Mouse (Mus musculus) embryonic facial prominence, embryonic 14.5 days (tissue): Measurements from ENCODE around the gene Sptssa. TPM values are rescaled to one million over a fixed set of nuclear protein-coding genes. Genes with fewer than 3 reads are reported as not detected.

ENCODE experiments used
- ATAC-seq: fragments of 200-750 bp; cut with Nextera tagmentation; 2 replicates; pipeline ENCODE4 v1.8.0; 2017; ENCODE audit warnings: low read depth, moderate number of reproducible peaks, moderate TSS enrichment
- DNase-seq: peaks from one replicate; pipeline ENCODE4 v3.0.0-alpha.2; 2015; ENCODE audit warnings: low spot score
- H3K27ac ChIP-seq: fragments of 300-500 bp; sonication (generic); replicated peaks from 2 replicates; pipeline ENCODE4 v1.5.1; 2014; ENCODE audit warnings: low read depth, mild to moderate bottlenecking, low read length, moderate library complexity
- H3K27me3 ChIP-seq: fragments of 300-500 bp; sonication (generic); replicated peaks from 2 replicates; pipeline ENCODE4 v1.6.1; 2014; ENCODE audit warnings: low read length; ENCODE audit not compliant: control insufficient read depth, insufficient read depth
- H3K36me3 ChIP-seq: fragments of 300-500 bp; sonication (generic); 2 replicates; pipeline ENCODE4 v1.6.1; 2014; ENCODE audit warnings: low read length, mixed read lengths; ENCODE audit not compliant: control insufficient read depth, insufficient read depth
- H3K4me1 ChIP-seq: fragments of 300-500 bp; sonication (generic); 2 replicates; pipeline ENCODE4 v1.6.1; 2014; ENCODE audit warnings: antibody characterized with exemption, low read length; ENCODE audit not compliant: control insufficient read depth, insufficient read depth
- H3K4me2 ChIP-seq: fragments of 300-500 bp; sonication (generic); 2 replicates; pipeline ENCODE4 v1.6.1; 2014; ENCODE audit warnings: low read depth, mild to moderate bottlenecking, low read length, moderate library complexity, mixed read lengths
- H3K4me3 ChIP-seq: fragments of 300-500 bp; sonication (generic); 2 replicates; pipeline ENCODE4 v1.5.1; 2014; ENCODE audit warnings: low read depth, mild to moderate bottlenecking, low read length
- H3K9ac ChIP-seq: fragments of 300-500 bp; sonication (generic); 2 replicates; pipeline ENCODE4 v1.6.1; 2014; ENCODE audit warnings: low read depth, mild to moderate bottlenecking, low read length, moderate library complexity, mixed read lengths
- H3K9me3 ChIP-seq: fragments of 300-500 bp; sonication (generic); 2 replicates; pipeline ENCODE4 v1.6.1; 2016; ENCODE audit warnings: low read length; ENCODE audit not compliant: control insufficient read depth
- WGBS: fragments of 180-500 bp; shearing (Covaris S2); extraction: QIAGEN DNeasy Blood & Tissue Kit; methylation state at CpG from one replicate; pipeline ENCODE4 v1.1.7; 2014; 5-methylcytosine and 5-hydroxymethylcytosine counted together
- polyA plus RNA-seq: library from polyadenylated mRNA; unstranded; fragments of >200 nt; fragmentation: Nextera tagmentation; extraction: Ambion mirVana; gene quantifications from 2 replicates; pipeline ENCODE4 v1.2.1, GENCODE M21; 2014

The Sptssa gene
- polyA plus RNA-seq = 194 and 206 TPM in 2 replicates

- no peaks in the 10 kb centered on the region for H3K9me3 ChIP-seq
- DNase-seq (peak; percentile 98), ATAC-seq (peak; percentile 100)
- peak within 1 kb of the TSS; percentile 85 for H3K9ac ChIP-seq
- peak within 1 kb of the TSS; percentile 74 for H3K4me3 ChIP-seq
- H3K27ac ChIP-seq = peak within 1 kb of the TSS; percentile 90
- peak within 1 kb of the TSS; percentile 67 for H3K4me2 ChIP-seq
- peaks cover 20% of the 10 kb centered on the region for H3K4me1 ChIP-seq
- no peaks in the 10 kb centered on the region for H3K36me3 ChIP-seq
- 15% methylated on average over 30 of the region's 53 CpGs for WGBS
- H3K27me3 ChIP-seq = no peaks in the 10 kb centered on the region
These were observed at the start of gene Sptssa for GRCm38 (mm10) chr12:54656396-54657171. Gene Sptssa, minus strand, starts transcription at chr12:54656573.

DNA sequence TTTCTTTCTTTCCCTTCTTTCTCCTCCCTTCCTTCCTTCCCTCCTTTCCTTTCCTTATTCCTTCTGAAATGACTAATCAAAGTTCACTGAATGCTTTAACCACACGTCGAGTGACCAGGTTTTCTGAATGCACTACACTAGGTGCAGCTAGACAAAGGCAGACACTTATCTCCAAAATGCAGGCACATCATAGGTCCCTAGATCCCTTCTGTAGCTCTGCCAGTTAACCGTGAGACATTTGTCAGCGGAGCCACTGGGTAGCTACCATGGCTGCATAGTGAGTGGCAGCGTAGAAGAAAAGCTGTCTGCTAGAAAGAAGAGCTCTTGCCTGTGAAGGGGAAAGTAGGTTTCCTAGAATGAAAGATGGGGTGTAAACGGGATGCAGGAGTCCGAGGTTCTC, 43.0 kb upstream of the Sptssa start:
- WGBS = 75% methylated on average over 7 of the region's 7 CpGs
- DNase-seq (no peak), ATAC-seq (no peak)
- H3K4me1 ChIP-seq = no peaks in the 10 kb centered on the region; the same call in 1 of the 2 replicates
- no peaks in the 10 kb centered on the region for H3K36me3 ChIP-seq
- no peak overlapping the region for H3K9ac ChIP-seq
- H3K4me2 ChIP-seq = no peak overlapping the region
- H3K27me3 ChIP-seq = no peaks in the 10 kb centered on the region
- H3K9me3 ChIP-seq = no peaks in the 10 kb centered on the region
- H3K4me3 ChIP-seq = no peak overlapping the region
- no peak overlapping the region for H3K27ac ChIP-seq

GRCm38 (mm10) chr12:54697791-54698250, 41.4 kb upstream of the Sptssa start:
- Histone ChIP-seq H3K36me3 (peaks cover 2% of the 10 kb centered on the region; the same call in 1 of the 2 replicates), H3K9me3 (no peaks in the 10 kb centered on the region), H3K9ac (no peak overlapping the region), H3K4me3 (no peak overlapping the region), H3K4me2 (no peak overlapping the region), H3K27me3 (no peaks in the 10 kb centered on the region), H3K27ac (peak overlapping the region; percentile 13; the same call in 1 of the 2 replicates), H3K4me1 (no peaks in the 10 kb centered on the region; the same call in 1 of the 2 replicates)
- ATAC-seq (no peak), DNase-seq (no peak)
- WGBS = 49% methylated on average over 6 of the region's 6 CpGs

DNA sequence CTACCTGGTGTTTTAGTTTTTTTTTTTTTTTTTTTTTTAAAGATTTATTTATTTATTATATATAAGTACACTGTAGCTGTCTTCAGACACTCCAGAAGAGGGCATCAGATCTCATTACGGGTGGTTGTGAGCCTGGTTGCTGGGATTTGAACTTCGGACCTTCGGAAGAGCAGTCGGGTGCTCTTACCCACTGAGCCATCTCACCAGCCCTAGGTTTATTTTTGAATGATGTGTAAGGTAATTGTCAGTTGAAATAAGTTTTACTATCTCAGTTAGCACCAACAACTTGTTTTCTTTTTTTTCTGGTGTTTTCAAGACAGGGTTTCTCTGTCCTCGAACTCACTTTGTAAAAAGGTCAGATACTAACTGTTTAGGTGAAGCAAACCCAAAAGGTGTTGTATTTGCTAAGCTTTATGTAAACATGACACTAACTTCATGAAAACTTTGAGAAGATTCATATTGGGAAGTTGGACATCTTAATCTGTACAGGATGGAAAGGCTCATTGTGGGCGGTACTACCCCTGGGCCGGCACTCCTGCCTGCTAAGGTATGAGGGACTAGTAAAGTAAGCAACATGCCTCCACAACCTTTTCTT, 40.7 kb upstream of the Sptssa start:
- H3K27me3 ChIP-seq = no peaks in the 10 kb centered on the region
- ATAC-seq (no peak; the same call in 1 of the 2 replicates), DNase-seq (no peak)
- no peak overlapping the region for H3K4me3 ChIP-seq
- H3K9me3 ChIP-seq = no peaks in the 10 kb centered on the region
- 4% methylated on average over 7 of the region's 7 CpGs for WGBS
- peaks cover 9% of the 10 kb centered on the region; the same call in 1 of the 2 replicates for H3K36me3 ChIP-seq
- no peak overlapping the region for H3K4me2 ChIP-seq
- no peak overlapping the region for H3K9ac ChIP-seq
- peak overlapping the region; percentile 13; the same call in 1 of the 2 replicates for H3K27ac ChIP-seq
- H3K4me1 ChIP-seq = no peaks in the 10 kb centered on the region; the same call in 1 of the 2 replicates

GRCm38 (mm10) chr12:54696242-54697002, 40.0 kb upstream of the Sptssa start:
- Histone ChIP-seq H3K27ac (peak overlapping the region; percentile 98), H3K4me3 (peak overlapping the region; percentile 93), H3K4me2 (peak overlapping the region; percentile 76), H3K9me3 (no peaks in the 10 kb centered on the region), H3K9ac (peak overlapping the region; percentile 88), H3K36me3 (peaks cover 15% of the 10 kb centered on the region; the same call in 1 of the 2 replicates), H3K4me1 (no peaks in the 10 kb centered on the region; the same call in 1 of the 2 replicates), H3K27me3 (no peaks in the 10 kb centered on the region)
- 1% methylated on average over 32 of the region's 32 CpGs for WGBS
- ATAC-seq (peak; percentile 91), DNase-seq (peak; percentile 98)

GRCm38 (mm10) chr12:54695511-54696241, 39.3 kb upstream of the Sptssa start, which contains the start of gene Eapp:
Gene Eapp, minus strand, starts transcription at chr12:54695897.
- Histone ChIP-seq H3K9ac (peak within 1 kb of the TSS; percentile 88), H3K9me3 (no peaks in the 10 kb centered on the region), H3K27me3 (no peaks in the 10 kb centered on the region), H3K4me2 (peak within 1 kb of the TSS; percentile 76), H3K36me3 (peaks cover 21% of the 10 kb centered on the region), H3K27ac (peak within 1 kb of the TSS; percentile 98), H3K4me3 (peak within 1 kb of the TSS; percentile 93), H3K4me1 (no peaks in the 10 kb centered on the region; the same call in 1 of the 2 replicates)
- DNase-seq = peak; percentile 99
- under 1% methylated on average over 36 of the region's 57 CpGs for WGBS
- peak; percentile 93 for ATAC-seq

DNA sequence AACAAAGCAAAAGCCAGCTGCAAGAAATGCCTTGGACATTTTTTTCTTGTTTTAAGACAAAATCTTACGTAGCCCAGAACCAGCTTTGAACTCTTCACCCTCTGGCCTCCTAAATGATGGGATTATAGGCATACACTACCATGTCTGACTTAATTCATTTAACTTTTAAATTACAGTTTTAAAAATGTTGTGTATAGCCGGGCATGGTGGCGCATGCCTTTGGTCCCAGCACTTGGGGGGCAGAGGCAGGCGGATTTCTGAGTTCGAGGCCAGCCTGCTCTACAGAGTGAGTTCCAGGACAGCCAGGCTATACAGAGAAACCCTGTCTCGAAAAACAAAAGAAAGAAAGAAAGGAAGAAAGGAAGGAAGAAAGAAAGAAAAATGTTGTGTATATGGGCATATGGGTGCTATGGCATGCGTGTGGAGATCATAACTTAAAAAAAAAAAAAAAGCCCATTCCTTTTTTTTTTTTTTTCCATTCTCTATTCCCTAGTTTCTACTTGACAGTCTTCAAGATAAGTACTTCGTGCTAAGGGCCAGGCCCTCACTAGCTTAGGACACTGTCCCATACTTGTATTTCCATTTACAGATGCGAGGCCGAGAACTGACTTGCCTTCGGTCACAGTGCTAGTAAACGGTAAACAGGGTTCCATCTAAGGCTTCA, 38.6 kb upstream of the Sptssa start:
- no peak for ATAC-seq
- peaks cover 27% of the 10 kb centered on the region for H3K36me3 ChIP-seq
- 38% methylated on average over 12 of the region's 12 CpGs for WGBS

More for the DNA sequence above, 38.6 kb upstream of the Sptssa start:
- Histone ChIP-seq H3K9ac (peak overlapping the region; percentile 88), H3K4me3 (peak overlapping the region; percentile 93), H3K27me3 (no peaks in the 10 kb centered on the region), H3K4me2 (peak overlapping the region; percentile 76), H3K4me1 (no peaks in the 10 kb centered on the region; the same call in 1 of the 2 replicates), H3K9me3 (no peaks in the 10 kb centered on the region), H3K27ac (peak overlapping the region; percentile 98)
- DNase-seq = no peak
